Mouse (Mus musculus) layer of hippocampus, postnatal 10 days (tissue): ENCODE results near the gene Gm4707. TPM values are rescaled to one million over a fixed set of nuclear protein-coding genes. Genes with fewer than 3 reads are reported as not detected.
"Not testable (repeated sequence)": the region's sequence is repeated elsewhere in the genome, so short reads cannot be mapped to it uniquely, and the experiment has no call there.

ENCODE experiments used
- DNase-seq, 2 experiments: peaks; one replicate each; pipeline ENCODE4 v3.0.0; 2021; ENCODE audit warnings: low spot score in 2 of 2
- total RNA-seq, 2 experiments: library from RNA; stranded (reverse); gene quantifications; 2 replicates each; pipeline ENCODE4 v1.2.3; 2021

Gm4707 gene
- total RNA-seq, 2 experiments from 2014 or later = 2.1 to 4.0 TPM

- DNase-seq = no peak
Measured at GRCm38 (mm10) chr17:71444718-71445117, 15.0 kb downstream of the Gm4707 start.

GRCm38 (mm10) chr17:71444126-71444525, 15.6 kb downstream of the Gm4707 start:
- DNase-seq = no peak

- DNase-seq = no peak
Measured at GRCm38 (mm10) chr17:71443273-71443672, 16.4 kb downstream of the Gm4707 start.

- DNase-seq = not testable (repeated sequence)
Measured at GRCm38 (mm10) chr17:71422502-71422901, 37.2 kb downstream of the Gm4707 start.

GRCm38 (mm10) chr17:71419448-71419847, 40.3 kb downstream of the Gm4707 start:
- DNase-seq = not testable (repeated sequence)

GRCm38 (mm10) chr17:71417008-71417407, 42.7 kb downstream of the Gm4707 start:
- DNase-seq = no peak

Other genes starting within 250 kb of the Gm4707 start
- gene Emilin2, start 147.9 kb downstream of the Gm4707 start, total RNA-seq = 1 to 10 TPM; 5.0 to 6.4 TPM
- gene Smchd1, start 15.4 kb upstream of the Gm4707 start, total RNA-seq = 10 to 100 TPM; 29.0 to 37.1 TPM
- gene Ndc80, start 66.9 kb upstream of the Gm4707 start, total RNA-seq = 1 to 10 TPM; 2.2 TPM
- 1 to 10 TPM; 1.4 to 1.5 TPM for gene Spdya, start 92.1 kb upstream of the Gm4707 start, total RNA-seq
- 10 to 100 TPM; 33.3 to 35.9 TPM for gene Wdr43, start 156.0 kb upstream of the Gm4707 start, total RNA-seq
- gene Togaram2, start 213.3 kb upstream of the Gm4707 start, total RNA-seq = 1 to 10 TPM; 1.6 to 2.4 TPM